ENCODE assay signal across 20 mouse cellular contexts in the genomic region with DNA sequence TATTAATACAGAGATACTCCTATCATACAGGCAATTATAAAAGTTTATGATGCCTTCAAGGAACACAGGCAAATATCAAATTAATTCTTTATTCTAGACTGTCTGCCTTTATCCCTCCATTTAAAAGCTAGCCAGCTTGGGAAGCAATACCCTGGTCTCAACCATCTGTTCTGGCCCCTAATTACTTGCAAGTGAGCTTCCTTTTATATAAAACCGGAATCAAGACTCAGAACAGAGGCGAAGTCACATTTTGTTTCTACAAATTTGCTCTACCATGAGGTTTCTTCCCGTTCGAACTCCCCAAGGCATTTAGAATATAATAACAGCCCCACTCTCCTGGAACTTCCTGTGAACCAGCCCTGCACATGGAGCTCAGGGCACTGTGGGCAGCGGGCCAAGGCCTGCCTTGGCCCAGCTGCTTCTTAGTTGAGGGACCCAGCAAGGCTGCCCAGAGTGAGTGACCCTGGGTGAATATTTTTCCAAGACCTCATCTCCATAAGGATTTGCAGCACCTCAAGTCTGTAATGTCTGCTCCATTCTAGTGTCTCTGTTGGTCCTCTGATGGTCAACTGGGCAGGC.
A peak's percentile ranks its signal among the peaks of the same experiment; 100 is the strongest.
DNase-seq lines count a peak whose midpoint lies in the region; ATAC-seq and TF ChIP-seq lines count a peak whose summit lies in the region.
"Had no signal": no experiment of that assay in that cellular context is flagged by ENCODE, and none has a peak within 500 bp of the region (broad histone marks: within the 10 kb centered on the region; RNA-seq: fewer than 3 reads in every experiment).

No protein-coding gene starts in this region.

- H3K4me3 ChIP-seq in forebrain, embryonic 11.5 days (ENCODE audit: low read depth, low read length) = no peak overlapping the region
- no peak overlapping the region for H3K4me3 ChIP-seq in forebrain, embryonic 10.5 days
- no peak overlapping the region for H3K4me3 ChIP-seq in layer of hippocampus, adult 2 months
- H3K4me3 ChIP-seq: embryonic facial prominence, embryonic 15.5 days; gastrocnemius, adult 2 months; heart, embryonic 10.5 days had no signal

- H3K4me2 ChIP-seq in forebrain, embryonic 11.5 days (ENCODE audit: low read depth, low read length, severe bottlenecking) = no peak overlapping the region
- H3K4me2 ChIP-seq: embryonic facial prominence, embryonic 15.5 days; liver, embryonic 11.5 days had no signal

- H3K36me3 ChIP-seq in forebrain, embryonic 11.5 days (ENCODE audit: control insufficient read depth, insufficient read depth, low read length) = no peaks in the 10 kb centered on the region
- H3K36me3 ChIP-seq in forebrain, embryonic 10.5 days (replicated peaks) = no peaks in the 10 kb centered on the region
- H3K36me3 ChIP-seq: embryonic facial prominence, embryonic 15.5 days; heart, embryonic 10.5 days had no signal

- TF ChIP-seq CTCF in layer of hippocampus, adult 2 months (conservative IDR thresholded peaks at IDR 0.05) = no peak

- no peaks in the 10 kb centered on the region for H3K9me3 ChIP-seq in forebrain, embryonic 11.5 days (ENCODE audit: control insufficient read depth, low read length)
- H3K9me3 ChIP-seq in forebrain, embryonic 10.5 days = no peaks in the 10 kb centered on the region
- H3K9me3 ChIP-seq: embryonic facial prominence, embryonic 15.5 days; heart, embryonic 10.5 days had no signal

- ATAC-seq in forebrain, embryonic 11.5 days (replicated peaks; ENCODE audit: low FRiP score) = no peak
- ATAC-seq: midbrain, embryonic 16.5 days; Patski had no signal

- no peak overlapping the region for H3K27ac ChIP-seq in forebrain, embryonic 11.5 days (ENCODE audit: low read depth, low read length)
- H3K27ac ChIP-seq in forebrain, embryonic 10.5 days = no peak overlapping the region
- H3K27ac ChIP-seq in layer of hippocampus, adult 2 months = peak overlapping the region; percentile 55; the same call in 1 of the 2 replicates
- H3K27ac ChIP-seq: embryonic facial prominence, embryonic 15.5 days; gastrocnemius, adult 2 months; heart, embryonic 10.5 days had no signal

- no peak overlapping the region for H3K9ac ChIP-seq in forebrain, embryonic 11.5 days (ENCODE audit: low read length)
- H3K9ac ChIP-seq: embryonic facial prominence, embryonic 15.5 days had no signal

- peak; percentile 41 for DNase-seq in forebrain, embryonic 11.5 days (ENCODE audit: low spot score)
- no peak for DNase-seq in forebrain, embryonic 10.5 days (ENCODE audit: extremely low spot score, low spot score)
- DNase-seq in layer of hippocampus, adult 2 months (ENCODE audit: low spot score in 2 of 2) = peak in 1 of 2 experiments; percentile 59
- DNase-seq in layer of hippocampus, adult 9-10 months (ENCODE audit: low spot score) = no peak
- DNase-seq in MN1 (ENCODE audit: low spot score) = peak; percentile 29
- DNase-seq in brain, adult 2 months (ENCODE audit: low read depth, low spot score) = peak; percentile 69
- DNase-seq in ovary, adult 18-20 months (ENCODE audit: low spot score) = no peak
- DNase-seq: adrenal gland, postnatal 14 days; cerebellum, adult 8-10 months; gastrocnemius, adult 2 months; kidney, adult 2 months; kidney, postnatal 14 days; lung, adult 18-20 months; lung, postnatal 36 days; thymus, adult 2 months had no signal

- 87% methylated on average over 5 of the region's 5 CpGs for WGBS in forebrain, embryonic 11.5 days
- WGBS in forebrain, embryonic 10.5 days = 92% methylated on average over 5 of the region's 5 CpGs

- H3K27me3 ChIP-seq in forebrain, embryonic 11.5 days (ENCODE audit: control insufficient read depth, insufficient read depth, low read length) = no peaks in the 10 kb centered on the region
- H3K27me3 ChIP-seq in forebrain, embryonic 10.5 days (ENCODE audit: poor library complexity, severe bottlenecking) = peaks cover 7% of the 10 kb centered on the region; the same call in 1 of the 2 replicates
- H3K27me3 ChIP-seq: embryonic facial prominence, embryonic 15.5 days; Patski had no signal

- no peaks in the 10 kb centered on the region for H3K4me1 ChIP-seq in forebrain, embryonic 11.5 days (replicated peaks; ENCODE audit: control insufficient read depth, insufficient read depth, low read length)
- peaks cover 6% of the 10 kb centered on the region; the same call in 1 of the 2 replicates for H3K4me1 ChIP-seq in forebrain, embryonic 10.5 days

Comparison
In these comparisons a context has a peak if more than half of its experiments do, and no peak if none do; other contexts are left out.
1. DNase-seq: peak in forebrain, embryonic 11.5 days (single experiment), MN1 (single experiment) and brain, adult 2 months (single experiment); none in forebrain, embryonic 10.5 days (single experiment), layer of hippocampus, adult 9-10 months (single experiment) and ovary, adult 18-20 months (single experiment).